Mouse (Mus musculus) midbrain, embryonic 16.5 days (tissue): ENCODE measurements at regions not wholly inside any gene's neighbourhood (a gene's known extent, or its start where the extent isn't known, plus 50 kb on each side); places are given as distances from the start of the nearest gene placed in this dataset.

ENCODE experiments used
- ATAC-seq: fragments of 200-750 bp; cut with Nextera tagmentation; 2 replicates; pipeline ENCODE4 v1.8.0; 2017; ENCODE audit warnings: moderate TSS enrichment
- H3K27ac ChIP-seq: fragments of 300-500 bp; sonication (generic); 2 replicates; pipeline ENCODE4 v1.5.1; 2014; ENCODE audit warnings: mild to moderate bottlenecking, low read length, mixed read lengths
- H3K27me3 ChIP-seq: fragments of 300-500 bp; sonication (generic); 2 replicates; pipeline ENCODE4 v1.6.1; 2014; ENCODE audit warnings: low read depth, low read length, mixed read lengths; ENCODE audit not compliant: control insufficient read depth, insufficient read depth
- H3K36me3 ChIP-seq: fragments of 300-500 bp; sonication (generic); 2 replicates; pipeline ENCODE4 v1.6.1; 2014; ENCODE audit warnings: mild to moderate bottlenecking, low read length, moderate library complexity, mixed read lengths; ENCODE audit not compliant: control insufficient read depth, insufficient read depth
- H3K4me1 ChIP-seq: fragments of 300-500 bp; sonication (generic); 2 replicates; pipeline ENCODE4 v1.6.1; 2014; ENCODE audit warnings: mild to moderate bottlenecking, low read length, mixed read lengths; ENCODE audit not compliant: control insufficient read depth, insufficient read depth
- H3K4me2 ChIP-seq: fragments of 300-500 bp; sonication (generic); 2 replicates; pipeline ENCODE4 v1.6.1; 2014; ENCODE audit warnings: mild to moderate bottlenecking, low read length, mixed read lengths
- H3K4me3 ChIP-seq: fragments of 300-500 bp; sonication (generic); 2 replicates; pipeline ENCODE4 v1.5.1; 2014; ENCODE audit warnings: low read depth, mild to moderate bottlenecking, low read length, moderate library complexity, mixed read lengths
- H3K9ac ChIP-seq: fragments of 300-500 bp; sonication (generic); 2 replicates; pipeline ENCODE4 v1.6.1; 2014; ENCODE audit warnings: low read depth, low read length, mixed read lengths
- H3K9me3 ChIP-seq: fragments of 300-500 bp; sonication (generic); replicated peaks from 2 replicates; pipeline ENCODE4 v1.6.1; 2014; ENCODE audit warnings: mild to moderate bottlenecking, low read length, mixed read lengths; ENCODE audit not compliant: control insufficient read depth, poor library complexity, severe bottlenecking
- WGBS: fragments of 180-500 bp; shearing (Covaris S2); extraction: QIAGEN DNeasy Blood & Tissue Kit; methylation state at CpG from one replicate; pipeline ENCODE4 v1.1.7; 2014; 5-methylcytosine and 5-hydroxymethylcytosine counted together

- 32% methylated on average over 5 of the region's 5 CpGs for WGBS
Measured at GRCm38 (mm10) chr5:7428291-7428690, 83.7 kb upstream of the Zfp804b start.

GRCm38 (mm10) chr5:7436461-7436860 lies 91.9 kb upstream of the Zfp804b start:
- WGBS: 76% methylated on average over 2 of the region's 2 CpGs

More at GRCm38 (mm10) chr5:7428291-7428690, 83.7 kb upstream of the Zfp804b start:
- no peak overlapping the region for H3K4me2 ChIP-seq
- no peak overlapping the region for H3K4me3 ChIP-seq
- no peaks in the 10 kb centered on the region for H3K9me3 ChIP-seq
- ATAC-seq: no peak
- no peaks in the 10 kb centered on the region for H3K36me3 ChIP-seq
- no peaks in the 10 kb centered on the region for H3K27me3 ChIP-seq
- H3K27ac ChIP-seq: no peak overlapping the region
- H3K4me1 ChIP-seq: no peaks in the 10 kb centered on the region
- H3K9ac ChIP-seq: no peak overlapping the region

GRCm38 (mm10) chr5:7448001-7448400 lies 103.4 kb upstream of the Zfp804b start:
- H3K4me3 ChIP-seq: no peak overlapping the region
- no peak for ATAC-seq
- no peaks in the 10 kb centered on the region for H3K9me3 ChIP-seq
- WGBS: 87% methylated on average over 2 of the region's 2 CpGs
- no peaks in the 10 kb centered on the region for H3K36me3 ChIP-seq
- H3K9ac ChIP-seq: no peak overlapping the region
- H3K4me2 ChIP-seq: no peak overlapping the region
- H3K27ac ChIP-seq: no peak overlapping the region
- H3K27me3 ChIP-seq: no peaks in the 10 kb centered on the region
- no peaks in the 10 kb centered on the region for H3K4me1 ChIP-seq

More at GRCm38 (mm10) chr5:7436461-7436860, 91.9 kb upstream of the Zfp804b start:
- Histone ChIP-seq H3K9me3 (no peaks in the 10 kb centered on the region), H3K4me3 (no peak overlapping the region), H3K36me3 (no peaks in the 10 kb centered on the region), H3K4me2 (no peak overlapping the region), H3K27me3 (no peaks in the 10 kb centered on the region), H3K27ac (no peak overlapping the region), H3K4me1 (no peaks in the 10 kb centered on the region), H3K9ac (no peak overlapping the region)
- ATAC-seq: no peak

- no peaks in the 10 kb centered on the region for H3K36me3 ChIP-seq
- H3K4me1 ChIP-seq: no peaks in the 10 kb centered on the region
- H3K9me3 ChIP-seq: no peaks in the 10 kb centered on the region
- no peak for ATAC-seq
- H3K27me3 ChIP-seq: no peaks in the 10 kb centered on the region
- H3K27ac ChIP-seq: no peak overlapping the region
- WGBS: 96% methylated on average over 1 of the region's 1 CpGs
- H3K4me3 ChIP-seq: no peak overlapping the region
- no peak overlapping the region for H3K9ac ChIP-seq
- no peak overlapping the region for H3K4me2 ChIP-seq
Measured at GRCm38 (mm10) chr5:7454896-7455295, 110.3 kb upstream of the Zfp804b start.

- WGBS: 81% methylated on average over 3 of the region's 3 CpGs
- H3K27ac ChIP-seq: no peak overlapping the region
- no peaks in the 10 kb centered on the region for H3K27me3 ChIP-seq
- no peak overlapping the region for H3K4me3 ChIP-seq
- ATAC-seq: no peak
- no peaks in the 10 kb centered on the region for H3K4me1 ChIP-seq
- H3K9ac ChIP-seq: no peak overlapping the region
- H3K4me2 ChIP-seq: no peak overlapping the region
- no peaks in the 10 kb centered on the region for H3K36me3 ChIP-seq
- H3K9me3 ChIP-seq: no peaks in the 10 kb centered on the region
Measured at GRCm38 (mm10) chr5:7457102-7457501, 112.5 kb upstream of the Zfp804b start.

- no peak overlapping the region for H3K9ac ChIP-seq
- no peak for ATAC-seq
- H3K36me3 ChIP-seq: no peaks in the 10 kb centered on the region
- no peak overlapping the region for H3K27ac ChIP-seq
- no peaks in the 10 kb centered on the region for H3K9me3 ChIP-seq
- WGBS: 74% methylated on average over 2 of the region's 2 CpGs
- no peaks in the 10 kb centered on the region for H3K27me3 ChIP-seq
- H3K4me2 ChIP-seq: no peak overlapping the region
- no peaks in the 10 kb centered on the region for H3K4me1 ChIP-seq
- H3K4me3 ChIP-seq: no peak overlapping the region
Measured at GRCm38 (mm10) chr5:7489150-7489549, 144.6 kb upstream of the Zfp804b start.

- Histone ChIP-seq H3K4me3 (no peak overlapping the region), H3K9me3 (no peaks in the 10 kb centered on the region), H3K4me2 (no peak overlapping the region), H3K36me3 (no peaks in the 10 kb centered on the region), H3K27me3 (no peaks in the 10 kb centered on the region), H3K4me1 (no peaks in the 10 kb centered on the region), H3K9ac (no peak overlapping the region), H3K27ac (no peak overlapping the region)
- no peak for ATAC-seq
- 71% methylated on average over 3 of the region's 3 CpGs for WGBS
Measured at GRCm38 (mm10) chr5:7489602-7490001, 145.0 kb upstream of the Zfp804b start.

- Histone ChIP-seq H3K27me3 (no peaks in the 10 kb centered on the region), H3K4me3 (no peak overlapping the region), H3K9ac (no peak overlapping the region), H3K4me1 (no peaks in the 10 kb centered on the region), H3K36me3 (no peaks in the 10 kb centered on the region), H3K9me3 (no peaks in the 10 kb centered on the region), H3K4me2 (no peak overlapping the region), H3K27ac (no peak overlapping the region)
- no peak for ATAC-seq
- WGBS: 80% methylated on average over 3 of the region's 3 CpGs
Measured at GRCm38 (mm10) chr5:7517520-7518181, 173.1 kb upstream of the Zfp804b start.

- Histone ChIP-seq H3K27ac (no peak overlapping the region), H3K9ac (no peak overlapping the region), H3K4me1 (no peaks in the 10 kb centered on the region), H3K9me3 (no peaks in the 10 kb centered on the region), H3K36me3 (no peaks in the 10 kb centered on the region), H3K4me3 (no peak overlapping the region), H3K27me3 (no peaks in the 10 kb centered on the region), H3K4me2 (no peak overlapping the region)
- 89% methylated on average over 1 of the region's 1 CpGs for WGBS
- no peak for ATAC-seq
Measured at GRCm38 (mm10) chr5:7532686-7533199, 188.2 kb upstream of the Zfp804b start.
